Mouse (Mus musculus) testis, postnatal 10 days (tissue): ENCODE measurements around the gene Spsb1.

ENCODE experiments used
- DNase-seq: peaks from one replicate; pipeline ENCODE4 v3.0.0; 2021; ENCODE audit warnings: low spot score

Gene Spsb1

GRCm38 (mm10) chr4:149913709-149914370 lies 41.0 kb downstream of the Spsb1 start:
- no peak for DNase-seq

- no peak for DNase-seq
Measured at GRCm38 (mm10) chr4:149912451-149912850, 42.4 kb downstream of the Spsb1 start.

- DNase-seq: no peak
Measured at GRCm38 (mm10) chr4:149910558-149910957, 44.3 kb downstream of the Spsb1 start.

GRCm38 (mm10) chr4:149909551-149909950 lies 45.3 kb downstream of the Spsb1 start:
- DNase-seq: no peak

GRCm38 (mm10) chr4:149908923-149909322 lies 45.9 kb downstream of the Spsb1 start:
- DNase-seq: no peak

GRCm38 (mm10) chr4:149907656-149908055 lies 47.2 kb downstream of the Spsb1 start:
- DNase-seq: no peak

- no peak for DNase-seq
Measured at GRCm38 (mm10) chr4:149906921-149907320, 47.9 kb downstream of the Spsb1 start.

GRCm38 (mm10) chr4:149905302-149905974 lies 49.4 kb downstream of the Spsb1 start:
- no peak for DNase-seq

- no peak for DNase-seq
Measured at GRCm38 (mm10) chr4:149903026-149903425, 51.8 kb downstream of the Spsb1 start.

GRCm38 (mm10) chr4:149901349-149901782 lies 53.5 kb downstream of the Spsb1 start:
- DNase-seq: no peak

GRCm38 (mm10) chr4:149897661-149898260 lies 57.1 kb downstream of the Spsb1 start:
- DNase-seq: no peak

GRCm38 (mm10) chr4:149896024-149896538 lies 58.8 kb downstream of the Spsb1 start:
- no peak for DNase-seq

- no peak for DNase-seq
Measured at GRCm38 (mm10) chr4:149895226-149895625, 59.6 kb downstream of the Spsb1 start.

GRCm38 (mm10) chr4:149894300-149894699 lies 60.5 kb downstream of the Spsb1 start:
- no peak for DNase-seq

- no peak for DNase-seq
Measured at GRCm38 (mm10) chr4:149893611-149894151, 61.2 kb downstream of the Spsb1 start.

GRCm38 (mm10) chr4:149891172-149891960 lies 63.5 kb downstream of the Spsb1 start:
- no peak for DNase-seq

GRCm38 (mm10) chr4:149890551-149890950 lies 64.3 kb downstream of the Spsb1 start:
- peak; percentile 69 for DNase-seq

- peak; percentile 78 for DNase-seq
Measured at GRCm38 (mm10) chr4:149889851-149890250, 65.0 kb downstream of the Spsb1 start.

GRCm38 (mm10) chr4:149888736-149889470 lies 65.9 kb downstream of the Spsb1 start:
- no peak for DNase-seq

- DNase-seq: no peak
Measured at GRCm38 (mm10) chr4:149888156-149888555, 66.7 kb downstream of the Spsb1 start.
